Mouse (Mus musculus): ENCODE results near the gene Rcc1l.

DNA sequence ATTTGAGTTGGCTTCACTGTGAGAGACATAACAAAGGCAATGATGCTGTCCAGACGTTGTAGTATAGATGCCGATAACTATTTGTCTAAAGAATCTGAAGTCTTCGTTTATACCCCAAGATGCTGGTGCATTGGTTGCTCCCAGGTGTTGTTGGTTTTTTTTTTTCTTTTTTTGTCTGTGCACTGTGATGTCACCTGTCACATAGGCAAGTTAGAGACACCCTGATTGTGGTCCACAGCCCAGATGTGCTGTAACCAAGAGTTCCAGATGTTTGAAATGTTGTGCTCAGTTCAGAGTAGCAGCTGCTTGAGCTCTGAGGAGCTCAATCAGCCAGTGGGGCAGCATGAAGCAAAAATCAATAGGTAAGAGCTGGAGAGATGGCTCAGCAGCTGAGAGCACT lies 9.5 kb upstream of the Rcc1l start:
- TF ChIP-seq EP300 (IDR thresholded peaks at IDR 0.05) (no peak), CTCF (IDR thresholded peaks at IDR 0.05) (no peak)
